In the genomic region with DNA sequence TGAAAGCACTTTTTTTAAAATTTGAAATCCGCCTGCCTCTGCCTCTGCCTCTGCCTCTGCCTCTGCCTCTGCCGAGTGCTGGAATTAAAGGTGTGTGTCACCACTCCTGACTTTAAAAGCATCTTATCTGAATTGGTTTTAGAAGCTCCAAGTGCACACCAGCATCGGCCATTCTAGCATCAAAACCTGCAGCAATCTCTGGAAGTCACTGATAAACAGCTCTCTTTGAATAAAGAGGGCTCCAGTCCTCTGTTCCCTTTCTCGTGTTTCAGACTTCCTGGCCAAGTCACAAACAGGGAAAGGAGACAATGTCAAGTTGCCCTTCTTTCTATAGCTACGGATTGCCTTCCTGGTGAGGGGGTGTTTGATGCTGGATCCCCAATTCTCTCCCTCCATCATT, we compare ENCODE assay signal across 16 mouse cellular contexts.
A peak's percentile ranks its signal among the peaks of the same experiment; 100 is the strongest.
DNase-seq lines count a peak whose midpoint lies in the region; ATAC-seq and TF ChIP-seq lines count a peak whose summit lies in the region.
"Had no signal": no experiment of that assay in that cellular context is flagged by ENCODE, and none has a peak within 500 bp of the region (broad histone marks: within the 10 kb centered on the region; RNA-seq: fewer than 3 reads in every experiment).

No protein-coding gene starts in this region.

- no peak overlapping the region for H3K4me2 ChIP-seq in intestine, embryonic 15.5 days (replicated peaks)
- no peak overlapping the region for H3K4me2 ChIP-seq in intestine, postnatal 0 days (replicated peaks; ENCODE audit: low read depth)

- H3K27me3 ChIP-seq in intestine, embryonic 15.5 days (replicated peaks) = no peaks in the 10 kb centered on the region
- H3K27me3 ChIP-seq in intestine, postnatal 0 days (replicated peaks; ENCODE audit: control insufficient read depth, insufficient read depth, low read length) = no peaks in the 10 kb centered on the region
- H3K27me3 ChIP-seq in testis, adult 2 months (ENCODE audit: control insufficient read depth, insufficient read depth, low read length) = no peaks in the 10 kb centered on the region
- H3K27me3 ChIP-seq: Patski had no signal

- no peaks in the 10 kb centered on the region for H3K9me3 ChIP-seq in intestine, embryonic 15.5 days
- no peaks in the 10 kb centered on the region for H3K9me3 ChIP-seq in intestine, postnatal 0 days (ENCODE audit: control insufficient read depth)

- no peaks in the 10 kb centered on the region for H3K36me3 ChIP-seq in intestine, embryonic 15.5 days
- H3K36me3 ChIP-seq in intestine, postnatal 0 days (ENCODE audit: control insufficient read depth, insufficient read depth) = 0 out of 2 replicates have a peak, but pooled peaks cover 4% of the 10 kb centered on the region
- no peaks in the 10 kb centered on the region for H3K36me3 ChIP-seq in testis, adult 2 months (ENCODE audit: control insufficient read depth, insufficient read depth, low read length)

- no peak for TF ChIP-seq POLR2A in testis, adult 2 months (IDR thresholded peaks at IDR 0.05; ENCODE audit: control insufficient read depth, low read depth, low read length)

- peak overlapping the region; percentile 51 for H3K27ac ChIP-seq in gastrocnemius, adult 2 months
- H3K27ac ChIP-seq in intestine, embryonic 15.5 days = 0 out of 2 replicates have a peak overlapping the region, but pooled peaks have one; percentile 22
- no peak overlapping the region; the same call in 1 of the 2 replicates for H3K27ac ChIP-seq in intestine, postnatal 0 days (ENCODE audit: low read depth, low read length)
- H3K27ac ChIP-seq in testis, adult 2 months (ENCODE audit: control insufficient read depth, insufficient read depth, low read depth, low read length) = peak overlapping the region; percentile 7; the same call in 1 of the 2 replicates

- TF ChIP-seq CTCF in gastrocnemius, adult 2 months (IDR thresholded peaks at IDR 0.05) = no peak
- no peak for TF ChIP-seq CTCF in intestine, postnatal 0 days (IDR thresholded peaks at IDR 0.05; ENCODE audit: low read depth)
- TF ChIP-seq CTCF in testis, adult 2 months (IDR thresholded peaks at IDR 0.05; ENCODE audit: control insufficient read depth, insufficient read depth, insufficient replicate concordance, low read depth, low read length) = no peak

- no peak for DNase-seq in gastrocnemius, adult 2 months
- no peak for DNase-seq in gastrocnemius, postnatal 36 days
- DNase-seq in testis, postnatal 10 days (ENCODE audit: low spot score) = no peak
- DNase-seq in right cerebral cortex, postnatal 36 days (ENCODE audit: low spot score in 2 of 2) = no peak
- no peak for DNase-seq in cerebellum, adult 18-20 months
- DNase-seq: cerebellum, adult 8-10 months; embryo, embryonic 11 days; gastrocnemius, postnatal 25 days; left cerebral cortex, postnatal 4 days; right cerebral cortex, postnatal 25 days had no signal

- H3K4me3 ChIP-seq in gastrocnemius, adult 2 months = no peak overlapping the region
- no peak overlapping the region for H3K4me3 ChIP-seq in intestine, embryonic 15.5 days (replicated peaks)
- H3K4me3 ChIP-seq in intestine, postnatal 0 days (ENCODE audit: low read depth, low read length) = no peak overlapping the region
- H3K4me3 ChIP-seq in testis, adult 2 months (ENCODE audit: control insufficient read depth, low read depth, low read length) = no peak overlapping the region

- H3K4me1 ChIP-seq in intestine, embryonic 15.5 days (replicated peaks) = peaks cover 24% of the 10 kb centered on the region
- no peaks in the 10 kb centered on the region for H3K4me1 ChIP-seq in intestine, postnatal 0 days (replicated peaks; ENCODE audit: control insufficient read depth, insufficient read depth, low read length)
- peaks cover 10% of the 10 kb centered on the region for H3K4me1 ChIP-seq in testis, adult 2 months (ENCODE audit: control insufficient read depth, insufficient read depth, low read length)

- 54% methylated on average over 5 of the region's 5 CpGs for WGBS in intestine, embryonic 15.5 days
- 51% methylated on average over 5 of the region's 5 CpGs for whole genome bisulfite sequencing in intestine, postnatal 0 days

- intact Hi-C loops in gastrocnemius, adult 2 months (cut with DNase I) = no loop called here
- intact Hi-C loops in gastrocnemius, postnatal 36 days (cut with DNase I) = loop anchor here (10.0 kb wide), 1 partner anchor 225 kb away; a partner anchor contains a TSS

- no peak overlapping the region for H3K9ac ChIP-seq in intestine, embryonic 15.5 days
- no peak overlapping the region for H3K9ac ChIP-seq in intestine, postnatal 0 days (ENCODE audit: low read depth, low read length)

- ATAC-seq in intestine, embryonic 15.5 days = no peak
- no peak for ATAC-seq in intestine, postnatal 0 days
- ATAC-seq: hindbrain, embryonic 16.5 days; midbrain, embryonic 16.5 days; Patski had no signal
